Mouse (Mus musculus): ENCODE results near the gene 4930469K13Rik. TPM values are rescaled to one million over a fixed set of nuclear protein-coding genes. Genes with fewer than 3 reads are reported as not detected.

The 4930469K13Rik gene
- total RNA-seq, 1 experiment from 2014 or later, result not detected

GRCm38 (mm10) chr11:34000416-34000815 is 97.9 kb downstream of the 4930469K13Rik start:
- peak; percentile 57 for ATAC-seq (replicated peaks; ENCODE audit: low read depth, poor library complexity, severe bottlenecking)

- no peak for ATAC-seq (replicated peaks; ENCODE audit: low read depth, poor library complexity, severe bottlenecking)
Measured at GRCm38 (mm10) chr11:33998244-33998643, 100.1 kb downstream of the 4930469K13Rik start.

- no peak for ATAC-seq (replicated peaks; ENCODE audit: low read depth, poor library complexity, severe bottlenecking)
Measured at GRCm38 (mm10) chr11:33993496-33993895, 104.9 kb downstream of the 4930469K13Rik start.

GRCm38 (mm10) chr11:33992938-33993337 is 105.4 kb downstream of the 4930469K13Rik start, which contains the start of gene Kcnip1:
Gene Kcnip1 (minus strand): TSS chr11:33993152.
- ATAC-seq (replicated peaks; ENCODE audit: low read depth, poor library complexity, severe bottlenecking), result no peak

GRCm38 (mm10) chr11:33990002-33990401 is 108.4 kb downstream of the 4930469K13Rik start:
- ATAC-seq (replicated peaks; ENCODE audit: low read depth, poor library complexity, severe bottlenecking), result no peak

- peak; percentile 70 for ATAC-seq (replicated peaks; ENCODE audit: low read depth, poor library complexity, severe bottlenecking)
Measured at GRCm38 (mm10) chr11:33986525-33986924, 111.8 kb downstream of the 4930469K13Rik start.

GRCm38 (mm10) chr11:33980146-33980545 is 118.2 kb downstream of the 4930469K13Rik start:
- ATAC-seq (replicated peaks; ENCODE audit: low read depth, poor library complexity, severe bottlenecking), result no peak

- ATAC-seq (replicated peaks; ENCODE audit: low read depth, poor library complexity, severe bottlenecking), result no peak
Measured at GRCm38 (mm10) chr11:33975121-33975520, 123.2 kb downstream of the 4930469K13Rik start.

- ATAC-seq (replicated peaks; ENCODE audit: low read depth, poor library complexity, severe bottlenecking), result no peak
Measured at GRCm38 (mm10) chr11:33974341-33975040, 123.9 kb downstream of the 4930469K13Rik start.

GRCm38 (mm10) chr11:33972114-33972513 is 126.2 kb downstream of the 4930469K13Rik start:
- no peak for ATAC-seq (replicated peaks; ENCODE audit: low read depth, poor library complexity, severe bottlenecking)

GRCm38 (mm10) chr11:33969199-33969598 is 129.2 kb downstream of the 4930469K13Rik start:
- ATAC-seq (replicated peaks; ENCODE audit: low read depth, poor library complexity, severe bottlenecking), result no peak

GRCm38 (mm10) chr11:33967708-33968107 is 130.6 kb downstream of the 4930469K13Rik start:
- ATAC-seq (replicated peaks; ENCODE audit: low read depth, poor library complexity, severe bottlenecking), result peak; percentile 89

- ATAC-seq (replicated peaks; ENCODE audit: low read depth, poor library complexity, severe bottlenecking), result peak; percentile 74
Measured at GRCm38 (mm10) chr11:33965380-33965779, 133.0 kb downstream of the 4930469K13Rik start.

GRCm38 (mm10) chr11:33962688-33963407 is 135.5 kb downstream of the 4930469K13Rik start, which contains the start of gene Kcnmb1:
Gene Kcnmb1 (plus strand): TSS chr11:33963013.
- ATAC-seq (replicated peaks; ENCODE audit: low read depth, poor library complexity, severe bottlenecking), result no peak

GRCm38 (mm10) chr11:33962178-33962577 is 136.2 kb downstream of the 4930469K13Rik start:
- no peak for ATAC-seq (replicated peaks; ENCODE audit: low read depth, poor library complexity, severe bottlenecking)

GRCm38 (mm10) chr11:33958713-33959112 is 139.6 kb downstream of the 4930469K13Rik start:
- ATAC-seq (replicated peaks; ENCODE audit: low read depth, poor library complexity, severe bottlenecking), result peak; percentile 50; the same call in 1 of the 2 replicates

- no peak for ATAC-seq (replicated peaks; ENCODE audit: low read depth, poor library complexity, severe bottlenecking)
Measured at GRCm38 (mm10) chr11:33957595-33957994, 140.8 kb downstream of the 4930469K13Rik start.

GRCm38 (mm10) chr11:33956623-33957022 is 141.7 kb downstream of the 4930469K13Rik start:
- ATAC-seq (replicated peaks; ENCODE audit: low read depth, poor library complexity, severe bottlenecking), result no peak

- ATAC-seq (replicated peaks; ENCODE audit: low read depth, poor library complexity, severe bottlenecking), result no peak
Measured at GRCm38 (mm10) chr11:33955982-33956381, 142.4 kb downstream of the 4930469K13Rik start.

- peak; percentile 58 for ATAC-seq (replicated peaks; ENCODE audit: low read depth, poor library complexity, severe bottlenecking)
Measured at GRCm38 (mm10) chr11:33951684-33952625, 146.4 kb downstream of the 4930469K13Rik start.
